Mouse (Mus musculus): ENCODE data around the gene Josd1. TPM values are rescaled to one million over a fixed set of nuclear protein-coding genes. Genes with fewer than 3 reads are reported as not detected.

Josd1 gene
- polyA plus RNA-seq, 1 experiment from 2014 or later, result 16.1 TPM

DNA sequence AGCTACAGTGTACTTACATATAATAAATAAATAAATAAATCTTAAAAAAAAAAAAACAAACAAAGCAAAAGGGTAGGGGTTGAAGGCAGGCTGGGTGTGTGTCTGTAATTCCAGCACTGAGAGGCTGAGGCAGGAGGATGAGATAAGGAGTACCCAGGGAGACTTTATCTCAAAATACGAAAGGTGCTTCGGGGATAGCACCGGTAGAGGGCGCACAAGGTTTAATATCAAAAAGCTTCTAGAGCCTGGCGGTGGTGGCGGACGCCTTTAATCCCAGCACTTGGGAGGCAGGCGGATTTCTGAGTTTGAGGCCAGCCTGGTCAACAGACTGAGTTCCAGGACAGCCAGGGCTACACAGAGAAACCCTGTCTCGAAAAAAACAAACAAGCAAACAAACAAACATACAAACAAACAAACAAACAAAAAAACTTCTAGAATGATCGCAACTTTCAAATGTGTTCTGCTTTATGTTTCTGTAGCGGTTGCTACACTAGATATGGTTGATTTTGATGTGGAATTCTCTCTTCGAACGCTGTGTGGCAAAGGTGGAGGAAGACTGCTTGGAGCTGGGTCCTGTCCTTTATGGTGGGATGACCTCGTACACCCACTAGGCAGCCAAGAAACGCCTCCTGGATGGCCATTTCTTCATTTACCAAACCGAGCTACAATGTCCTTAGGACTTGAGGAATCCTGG is 29.7 kb downstream of the Josd1 start:
- H3K36me3 ChIP-seq (replicated peaks; ENCODE audit: control insufficient read depth, insufficient read depth), result peaks cover 22% of the 10 kb centered on the region; the same call in 1 of the 2 replicates
- peak; percentile 85 for DNase-seq (ENCODE audit: low spot score)
- no peaks in the 10 kb centered on the region for H3K27me3 ChIP-seq (ENCODE audit: control insufficient read depth, insufficient read depth, low read length)
- WGBS, result 3% methylated on average over 16 of the region's 16 CpGs
- H3K4me1 ChIP-seq (replicated peaks; ENCODE audit: control insufficient read depth, insufficient read depth, low read length), result peaks cover 8% of the 10 kb centered on the region
- peak overlapping the region; percentile 99 for H3K27ac ChIP-seq
- H3K9me3 ChIP-seq (ENCODE audit: control insufficient read depth, low read length), result no peaks in the 10 kb centered on the region
- 0 out of 2 replicates have a peak, but pooled peaks have one; percentile 7 for ATAC-seq (ENCODE audit: low FRiP score)
- H3K4me2 ChIP-seq (replicated peaks), result peak overlapping the region; percentile 73
- peak overlapping the region; percentile 87 for H3K9ac ChIP-seq
- peak overlapping the region; percentile 85 for H3K4me3 ChIP-seq (replicated peaks; ENCODE audit: low read length)

DNA sequence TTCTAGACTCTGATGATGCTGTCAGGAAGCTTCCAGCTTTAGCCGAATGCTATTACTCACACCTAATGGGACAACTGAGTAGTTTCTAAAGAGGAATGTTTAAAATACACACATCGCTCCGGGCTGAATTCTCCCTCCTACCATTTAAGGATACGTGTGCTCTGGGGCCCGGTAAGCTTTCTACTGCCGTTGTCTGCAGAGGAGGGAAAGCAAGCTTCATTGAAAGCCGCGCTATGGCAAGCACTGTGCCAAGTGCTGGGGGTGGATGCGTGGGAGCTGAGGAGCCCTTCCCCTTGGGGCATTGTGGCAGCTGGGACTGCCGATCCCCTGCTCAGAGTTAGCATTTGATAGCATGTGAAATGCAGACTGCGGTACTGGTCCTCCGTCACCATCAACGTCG is 31.3 kb downstream of the Josd1 start:
- 84% methylated on average over 14 of the region's 14 CpGs for WGBS
- Histone ChIP-seq H3K4me3 (replicated peaks; ENCODE audit: low read length) (no peak overlapping the region), H3K4me1 (replicated peaks; ENCODE audit: control insufficient read depth, insufficient read depth, low read length) (peaks cover 8% of the 10 kb centered on the region), H3K36me3 (replicated peaks; ENCODE audit: control insufficient read depth, insufficient read depth) (peaks cover 7% of the 10 kb centered on the region; the same call in 1 of the 2 replicates), H3K27ac (no peak overlapping the region), H3K27me3 (ENCODE audit: control insufficient read depth, insufficient read depth, low read length) (no peaks in the 10 kb centered on the region), H3K9ac (no peak overlapping the region), H3K4me2 (replicated peaks) (no peak overlapping the region), H3K9me3 (ENCODE audit: control insufficient read depth, low read length) (no peaks in the 10 kb centered on the region)
- DNase-seq (ENCODE audit: low spot score) (no peak), ATAC-seq (ENCODE audit: low FRiP score) (no peak)

DNA sequence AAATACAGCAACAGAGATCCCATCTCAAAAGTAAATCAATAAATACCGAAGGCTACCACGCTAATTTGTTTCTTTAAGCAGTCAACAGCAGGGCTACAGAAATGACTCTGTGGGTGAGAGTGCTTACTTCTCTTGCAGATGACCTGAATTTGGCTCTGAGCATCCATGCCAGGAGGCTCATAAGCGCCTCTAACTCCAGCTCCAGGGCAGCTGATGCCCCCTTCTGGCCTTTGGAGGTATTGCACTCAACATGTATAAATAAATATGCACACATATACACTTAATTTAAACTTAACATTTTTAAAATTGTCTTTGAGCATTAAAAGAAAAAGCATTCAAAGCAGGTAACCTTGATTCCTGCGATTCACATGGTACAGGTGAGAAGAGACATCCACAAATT is 36.2 kb downstream of the Josd1 start:
- Histone ChIP-seq H3K9me3 (ENCODE audit: control insufficient read depth, low read length) (no peaks in the 10 kb centered on the region), H3K27me3 (ENCODE audit: control insufficient read depth, insufficient read depth, low read length) (no peaks in the 10 kb centered on the region), H3K4me3 (replicated peaks; ENCODE audit: low read length) (no peak overlapping the region), H3K36me3 (replicated peaks; ENCODE audit: control insufficient read depth, insufficient read depth) (peaks cover 36% of the 10 kb centered on the region), H3K27ac (no peak overlapping the region), H3K9ac (no peak overlapping the region), H3K4me1 (replicated peaks; ENCODE audit: control insufficient read depth, insufficient read depth, low read length) (no peaks in the 10 kb centered on the region), H3K4me2 (replicated peaks) (no peak overlapping the region)
- DNase-seq (ENCODE audit: low spot score) (no peak), ATAC-seq (ENCODE audit: low FRiP score) (no peak)
- 76% methylated on average over 4 of the region's 4 CpGs for WGBS

DNA sequence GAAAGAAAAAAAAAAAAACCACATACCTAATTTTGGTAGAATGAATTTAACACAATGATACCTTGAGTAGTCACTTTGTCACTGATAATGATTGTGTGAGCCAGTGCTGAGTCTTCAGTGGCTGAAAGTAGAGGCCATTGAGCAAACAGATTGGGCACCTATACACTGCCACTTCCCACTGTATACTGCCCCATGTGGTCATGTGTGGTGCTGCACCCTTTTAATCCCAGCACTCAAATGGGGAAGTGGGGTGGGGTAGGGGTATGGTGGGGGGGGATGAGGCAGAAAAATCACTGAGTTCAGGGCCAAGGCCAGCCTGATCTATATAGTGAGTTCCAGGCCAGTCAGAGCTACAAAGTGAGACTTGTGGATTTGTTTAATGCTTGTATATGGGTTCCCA is 37.1 kb downstream of the Josd1 start:
- H3K36me3 ChIP-seq (replicated peaks; ENCODE audit: control insufficient read depth, insufficient read depth), result peaks cover 36% of the 10 kb centered on the region
- H3K27me3 ChIP-seq (ENCODE audit: control insufficient read depth, insufficient read depth, low read length), result no peaks in the 10 kb centered on the region
- H3K4me2 ChIP-seq (replicated peaks), result no peak overlapping the region
- ATAC-seq (ENCODE audit: low FRiP score) (no peak), DNase-seq (ENCODE audit: low spot score) (peak; percentile 47)
- H3K9me3 ChIP-seq (ENCODE audit: control insufficient read depth, low read length), result no peaks in the 10 kb centered on the region
- H3K9ac ChIP-seq, result no peak overlapping the region
- H3K4me3 ChIP-seq (replicated peaks; ENCODE audit: low read length), result no peak overlapping the region
- H3K4me1 ChIP-seq (replicated peaks; ENCODE audit: control insufficient read depth, insufficient read depth, low read length), result no peaks in the 10 kb centered on the region
- H3K27ac ChIP-seq, result no peak overlapping the region

DNA sequence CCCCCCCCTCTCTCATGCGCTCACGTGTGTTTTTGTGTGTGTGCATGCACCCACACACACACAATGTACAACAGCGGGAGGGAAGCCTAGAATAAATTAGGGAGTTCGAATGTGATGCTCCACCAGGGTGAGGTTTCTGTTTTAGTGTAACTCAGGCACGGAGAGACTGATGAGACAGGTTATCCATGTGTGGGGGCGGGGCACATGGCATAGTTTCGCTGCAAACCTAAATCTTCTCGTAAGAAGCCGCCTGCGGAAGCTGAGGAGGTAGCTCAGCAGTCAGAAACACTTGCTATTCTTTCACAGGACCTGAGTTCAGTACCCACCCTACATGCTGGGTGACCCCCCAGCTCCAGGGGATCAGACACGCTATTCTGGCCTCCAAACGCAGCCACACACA is 39.6 kb downstream of the Josd1 start:
- Histone ChIP-seq H3K27ac (no peak overlapping the region), H3K4me3 (replicated peaks; ENCODE audit: low read length) (no peak overlapping the region), H3K9ac (no peak overlapping the region), H3K27me3 (ENCODE audit: control insufficient read depth, insufficient read depth, low read length) (no peaks in the 10 kb centered on the region), H3K36me3 (replicated peaks; ENCODE audit: control insufficient read depth, insufficient read depth) (peaks cover 53% of the 10 kb centered on the region), H3K4me2 (replicated peaks) (no peak overlapping the region), H3K9me3 (ENCODE audit: control insufficient read depth, low read length) (no peaks in the 10 kb centered on the region), H3K4me1 (replicated peaks; ENCODE audit: control insufficient read depth, insufficient read depth, low read length) (no peaks in the 10 kb centered on the region)
- ATAC-seq (ENCODE audit: low FRiP score) (no peak), DNase-seq (ENCODE audit: low spot score) (no peak)
- WGBS, result 91% methylated on average over 12 of the region's 12 CpGs

DNA sequence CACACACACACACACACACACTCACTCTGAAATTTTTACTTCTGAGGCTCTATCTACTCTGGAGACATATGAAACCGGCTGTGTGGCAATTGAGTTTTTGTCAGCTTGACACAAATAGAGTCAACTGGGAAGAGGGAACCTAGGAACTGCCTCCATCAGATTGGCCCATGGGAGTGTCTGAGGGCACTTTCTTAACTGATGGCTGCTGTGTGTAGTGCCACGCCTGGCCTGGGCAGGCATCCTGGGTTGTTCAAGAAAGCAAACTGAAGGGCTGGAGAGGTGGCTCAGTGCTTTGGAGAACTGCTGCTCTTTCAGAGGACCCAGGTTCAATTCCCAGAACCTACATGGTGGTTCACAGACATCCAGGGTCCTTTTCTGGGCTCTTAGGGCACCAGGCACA is 42.2 kb downstream of the Josd1 start:
- no peaks in the 10 kb centered on the region for H3K9me3 ChIP-seq (ENCODE audit: control insufficient read depth, low read length)
- no peaks in the 10 kb centered on the region for H3K27me3 ChIP-seq (ENCODE audit: control insufficient read depth, insufficient read depth, low read length)

DNA sequence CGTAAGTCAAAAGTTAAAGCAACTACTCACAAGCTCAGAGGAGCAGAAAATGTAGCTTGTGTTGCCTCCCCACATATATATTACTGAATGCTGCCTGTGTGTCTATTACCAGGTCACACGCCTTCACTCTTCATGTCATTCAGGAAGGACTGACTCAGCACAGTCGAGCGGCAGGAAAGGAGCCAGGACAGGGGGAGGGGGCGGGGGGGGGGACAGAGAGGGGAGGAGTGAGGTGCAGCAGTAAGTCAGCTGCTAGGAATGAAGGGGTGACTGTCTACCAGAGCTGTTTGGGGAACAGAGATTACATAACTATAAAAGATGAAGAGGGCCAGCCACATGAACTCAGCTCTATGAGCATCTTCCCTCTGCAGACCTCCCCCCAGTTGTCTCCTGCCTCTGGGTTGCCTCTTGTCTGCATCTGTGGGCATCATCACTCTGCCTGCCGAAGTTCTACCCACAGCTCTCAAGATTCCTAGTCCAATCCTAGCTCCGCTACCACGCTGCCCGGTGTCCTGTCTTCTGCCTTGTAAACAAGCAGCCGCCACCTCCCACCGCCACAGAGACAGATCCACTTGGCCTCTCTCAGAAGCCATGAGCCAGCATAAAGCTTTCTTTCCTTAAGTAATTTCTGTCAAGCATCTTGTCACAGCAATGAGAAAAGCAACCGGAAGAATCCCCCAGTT is 46.4 kb downstream of the Josd1 start:
- H3K27ac ChIP-seq, result no peak overlapping the region
- H3K27me3 ChIP-seq (ENCODE audit: control insufficient read depth, insufficient read depth, low read length), result no peaks in the 10 kb centered on the region
- ATAC-seq (ENCODE audit: low FRiP score) (no peak), DNase-seq (ENCODE audit: low spot score) (no peak)
- 77% methylated on average over 12 of the region's 12 CpGs for WGBS
- H3K4me1 ChIP-seq (replicated peaks; ENCODE audit: control insufficient read depth, insufficient read depth, low read length), result no peaks in the 10 kb centered on the region
- H3K9ac ChIP-seq, result no peak overlapping the region
- no peak overlapping the region for H3K4me2 ChIP-seq (replicated peaks)
- peaks cover 76% of the 10 kb centered on the region for H3K36me3 ChIP-seq (replicated peaks; ENCODE audit: control insufficient read depth, insufficient read depth)
- no peaks in the 10 kb centered on the region for H3K9me3 ChIP-seq (ENCODE audit: control insufficient read depth, low read length)
- H3K4me3 ChIP-seq (replicated peaks; ENCODE audit: low read length), result no peak overlapping the region

More for the DNA sequence above, 42.2 kb downstream of the Josd1 start:
- DNase-seq (ENCODE audit: low spot score) (no peak), ATAC-seq (ENCODE audit: low FRiP score) (no peak)
- Histone ChIP-seq H3K27ac (no peak overlapping the region), H3K36me3 (replicated peaks; ENCODE audit: control insufficient read depth, insufficient read depth) (peaks cover 76% of the 10 kb centered on the region), H3K9ac (no peak overlapping the region), H3K4me2 (replicated peaks) (no peak overlapping the region), H3K4me1 (replicated peaks; ENCODE audit: control insufficient read depth, insufficient read depth, low read length) (no peaks in the 10 kb centered on the region), H3K4me3 (replicated peaks; ENCODE audit: low read length) (no peak overlapping the region)
- WGBS, result 83% methylated on average over 2 of the region's 2 CpGs

DNA sequence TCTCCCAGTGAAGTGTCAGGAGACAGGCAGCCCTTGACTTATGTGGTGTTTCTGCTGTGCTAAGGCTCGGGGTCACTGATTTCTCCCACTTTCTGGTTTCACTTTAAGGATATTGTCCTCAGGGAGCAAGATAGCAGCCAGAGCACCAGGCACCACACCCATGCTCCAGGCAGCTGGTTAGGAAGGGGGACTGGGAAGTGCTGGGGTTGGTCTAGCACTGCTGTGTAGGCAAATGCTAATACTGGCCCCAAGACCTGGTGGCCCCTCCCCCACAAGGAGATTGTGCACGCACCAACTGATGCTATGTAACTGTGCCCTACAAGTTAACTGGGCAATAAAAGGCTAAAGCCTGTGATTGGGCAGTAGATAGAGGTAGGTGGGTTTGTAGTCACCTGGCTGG is 57.2 kb downstream of the Josd1 start:
- no peaks in the 10 kb centered on the region for H3K27me3 ChIP-seq (ENCODE audit: control insufficient read depth, insufficient read depth, low read length)
- H3K9me3 ChIP-seq (ENCODE audit: control insufficient read depth, low read length), result no peaks in the 10 kb centered on the region
- ATAC-seq (ENCODE audit: low FRiP score) (no peak), DNase-seq (ENCODE audit: low spot score) (no peak)
- WGBS, result 78% methylated on average over 2 of the region's 2 CpGs
- no peak overlapping the region for H3K4me2 ChIP-seq (replicated peaks)
- peaks cover 94% of the 10 kb centered on the region for H3K36me3 ChIP-seq (replicated peaks; ENCODE audit: control insufficient read depth, insufficient read depth)
- no peak overlapping the region for H3K27ac ChIP-seq
- H3K4me3 ChIP-seq (replicated peaks; ENCODE audit: low read length), result no peak overlapping the region
- no peak overlapping the region for H3K9ac ChIP-seq
- no peaks in the 10 kb centered on the region for H3K4me1 ChIP-seq (replicated peaks; ENCODE audit: control insufficient read depth, insufficient read depth, low read length)

Data from hindbrain, embryonic 14.5 days (tissue).